Mouse (Mus musculus): ENCODE measurements around the gene Mfap1a. TPM values are rescaled to one million over a fixed set of nuclear protein-coding genes. Genes with fewer than 3 reads are reported as not detected.

Gene Mfap1a
- total RNA-seq, 2 experiments from 2014 or later = 17.3 to 21.6 TPM

GRCm38 (mm10) chr2:121460071-121460470 is 46.4 kb downstream of the Mfap1a start:
- DNase-seq = no peak
- no peak overlapping the region for H3K4me3 ChIP-seq
- peak overlapping the region; percentile 61 for H3K27ac ChIP-seq
- no peak for TF ChIP-seq CTCF (IDR thresholded peaks at IDR 0.05)
- intact Hi-C loops (cut with DNase I) = no loop called here

GRCm38 (mm10) chr2:121456692-121457642 is 49.5 kb downstream of the Mfap1a start, which contains the start of gene Serinc4:
Gene Serinc4 (minus strand): TSS chr2:121456781.
- H3K27ac ChIP-seq = peak within 1 kb of the TSS; percentile 89
- intact Hi-C loops (cut with DNase I) = no loop called here
- H3K4me3 ChIP-seq = peak within 1 kb of the TSS; percentile 78
- no peak for TF ChIP-seq CTCF (IDR thresholded peaks at IDR 0.05)
- peak; percentile 88 for DNase-seq

GRCm38 (mm10) chr2:121455534-121455933 is 50.9 kb downstream of the Mfap1a start:
- Histone ChIP-seq H3K27ac (peak overlapping the region; percentile 21; the same call in 1 of the 2 replicates), H3K4me3 (no peak overlapping the region)
- no peak for TF ChIP-seq CTCF (IDR thresholded peaks at IDR 0.05)
- intact Hi-C loops (cut with DNase I) = no loop called here
- DNase-seq = peak; percentile 14

- TF ChIP-seq CTCF (IDR thresholded peaks at IDR 0.05) = no peak
- Histone ChIP-seq H3K4me3 (no peak overlapping the region), H3K27ac (peak overlapping the region; percentile 87)
- intact Hi-C loops (cut with DNase I) = no loop called here
- DNase-seq = peak; percentile 22
Measured at GRCm38 (mm10) chr2:121453917-121454316, 52.5 kb downstream of the Mfap1a start.

GRCm38 (mm10) chr2:121452990-121453389 is 53.5 kb downstream of the Mfap1a start, which contains the start of gene Hypk:
Gene Hypk (plus strand): TSS chr2:121453290.
- H3K27ac ChIP-seq = peak within 1 kb of the TSS; percentile 87
- DNase-seq = no peak
- H3K4me3 ChIP-seq = peak within 1 kb of the TSS; percentile 49
- no peak for TF ChIP-seq CTCF (IDR thresholded peaks at IDR 0.05)
- intact Hi-C loops (cut with DNase I) = no loop called here

GRCm38 (mm10) chr2:121452361-121452760 is 54.1 kb downstream of the Mfap1a start:
- no peak for DNase-seq
- no peak for TF ChIP-seq CTCF (IDR thresholded peaks at IDR 0.05)
- intact Hi-C loops (cut with DNase I) = no loop called here
- H3K27ac ChIP-seq = peak overlapping the region; percentile 87
- H3K4me3 ChIP-seq = peak overlapping the region; percentile 49

GRCm38 (mm10) chr2:121450093-121450492 is 56.4 kb downstream of the Mfap1a start:
- Histone ChIP-seq H3K4me3 (peak overlapping the region; percentile 86), H3K27ac (peak overlapping the region; percentile 100)
- intact Hi-C loops (cut with DNase I) = no loop called here
- peak; percentile 39 for DNase-seq
- no peak for TF ChIP-seq CTCF (IDR thresholded peaks at IDR 0.05)

GRCm38 (mm10) chr2:121449545-121450011 is 56.9 kb downstream of the Mfap1a start:
- Histone ChIP-seq H3K27ac (peak overlapping the region; percentile 100), H3K4me3 (peak overlapping the region; percentile 86)
- no peak for TF ChIP-seq CTCF (IDR thresholded peaks at IDR 0.05)
- peak; percentile 66 for DNase-seq
- intact Hi-C loops (cut with DNase I) = no loop called here

- peak; percentile 100 for DNase-seq
- TF ChIP-seq CTCF (IDR thresholded peaks at IDR 0.05) = no peak
- peak within 1 kb of the TSS; percentile 86 for H3K4me3 ChIP-seq
- intact Hi-C loops (cut with DNase I) = no loop called here
- peak within 1 kb of the TSS; percentile 100 for H3K27ac ChIP-seq
Measured at GRCm38 (mm10) chr2:121448739-121449535, 57.5 kb downstream of the Mfap1a start, which contains the start of gene Serf2. Gene Serf2 (plus strand): TSS chr2:121449195.

- peak; percentile 56 for DNase-seq
Measured at GRCm38 (mm10) chr2:121448136-121448535, 58.3 kb downstream of the Mfap1a start.

GRCm38 (mm10) chr2:121447006-121447405 is 59.5 kb downstream of the Mfap1a start:
- H3K4me3 ChIP-seq = no peak overlapping the region
- intact Hi-C loops (cut with DNase I) = loop anchor here (2.0 kb wide), 1 partner anchor 30 kb away; no protein-coding TSS in a partner anchor
- H3K27ac ChIP-seq = no peak overlapping the region; the same call in 1 of the 2 replicates
- TF ChIP-seq CTCF (IDR thresholded peaks at IDR 0.05) = no peak
- DNase-seq = no peak

More at GRCm38 (mm10) chr2:121448136-121448535, 58.3 kb downstream of the Mfap1a start:
- H3K4me3 ChIP-seq = peak overlapping the region; percentile 86
- intact Hi-C loops (cut with DNase I) = no loop called here
- peak; percentile 48 for TF ChIP-seq CTCF (IDR thresholded peaks at IDR 0.05)
- peak overlapping the region; percentile 100 for H3K27ac ChIP-seq

GRCm38 (mm10) chr2:121446506-121446905 is 60.0 kb downstream of the Mfap1a start:
- no peak for DNase-seq
- Histone ChIP-seq H3K27ac (no peak overlapping the region), H3K4me3 (no peak overlapping the region)
- intact Hi-C loops (cut with DNase I) = loop anchor here (2.0 kb wide), 1 partner anchor 30 kb away; no protein-coding TSS in a partner anchor
- TF ChIP-seq CTCF (IDR thresholded peaks at IDR 0.05) = no peak

All from gastrocnemius, adult 2 months (tissue).